Mouse (Mus musculus) thymus, postnatal 14 days (tissue): ENCODE measurements around the gene Riox2.

Source experiments
- DNase-seq: peaks from one replicate; pipeline ENCODE4 v3.0.0; 2021

Riox2 gene

DNA sequence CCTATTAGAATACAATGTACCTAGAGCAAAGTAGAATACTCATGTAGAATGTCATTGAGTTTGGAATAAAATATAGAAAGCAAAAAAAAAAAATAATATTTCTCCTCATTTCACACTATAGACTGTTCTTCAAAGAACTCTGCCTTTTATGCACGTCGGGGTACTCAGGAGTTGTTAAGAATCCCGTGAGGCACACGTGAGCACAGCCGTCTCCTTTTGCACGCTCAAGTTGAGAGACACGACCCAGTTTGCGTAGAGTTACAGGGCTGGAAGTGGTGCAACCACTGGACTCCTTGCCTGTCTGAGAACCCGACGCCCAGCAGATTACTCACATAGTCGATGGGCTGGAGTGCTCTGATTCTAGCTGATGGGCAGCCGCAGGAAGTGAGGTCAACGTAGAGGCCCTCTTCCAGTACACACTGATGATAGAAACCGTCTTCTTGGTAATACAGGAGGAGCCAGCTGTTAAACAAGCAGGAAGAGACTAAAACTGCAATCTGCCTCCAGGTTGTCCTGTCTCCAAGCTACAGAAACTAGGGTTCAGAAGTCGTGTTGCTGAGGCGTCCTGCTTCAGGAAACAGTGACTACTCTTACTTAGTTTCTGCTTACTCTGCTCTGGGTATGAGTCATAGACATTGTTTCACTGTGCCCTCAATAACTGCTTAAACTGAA, 50.3 kb downstream of the Riox2 start:
- no peak for DNase-seq

GRCm38 (mm10) chr16:59526939-59527338, 55.4 kb downstream of the Riox2 start:
- no peak for DNase-seq

- no peak for DNase-seq
Measured at GRCm38 (mm10) chr16:59529570-59529969, 58.0 kb downstream of the Riox2 start.

GRCm38 (mm10) chr16:59531243-59531642, 59.7 kb downstream of the Riox2 start:
- no peak for DNase-seq

GRCm38 (mm10) chr16:59532561-59532960, 61.0 kb downstream of the Riox2 start:
- no peak for DNase-seq

DNA sequence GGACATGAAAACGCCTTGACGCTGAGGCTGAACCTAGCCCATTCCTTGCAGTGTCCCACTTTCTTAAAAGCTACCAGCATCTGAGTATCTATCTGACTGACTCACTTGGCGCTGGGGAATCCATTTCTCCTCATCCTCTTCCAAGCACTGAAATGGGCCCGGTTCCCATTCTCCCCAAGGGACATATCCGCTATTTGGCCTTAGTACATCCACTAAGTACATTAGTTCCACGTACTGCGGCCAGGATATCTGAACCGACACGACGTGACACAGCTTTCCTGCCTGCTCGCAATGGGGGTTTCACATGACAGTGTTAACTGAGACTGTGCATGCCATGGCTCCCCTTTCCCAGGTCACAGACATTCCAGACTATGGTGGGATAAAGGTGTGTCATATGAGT, 62.8 kb downstream of the Riox2 start:
- no peak for DNase-seq

DNA sequence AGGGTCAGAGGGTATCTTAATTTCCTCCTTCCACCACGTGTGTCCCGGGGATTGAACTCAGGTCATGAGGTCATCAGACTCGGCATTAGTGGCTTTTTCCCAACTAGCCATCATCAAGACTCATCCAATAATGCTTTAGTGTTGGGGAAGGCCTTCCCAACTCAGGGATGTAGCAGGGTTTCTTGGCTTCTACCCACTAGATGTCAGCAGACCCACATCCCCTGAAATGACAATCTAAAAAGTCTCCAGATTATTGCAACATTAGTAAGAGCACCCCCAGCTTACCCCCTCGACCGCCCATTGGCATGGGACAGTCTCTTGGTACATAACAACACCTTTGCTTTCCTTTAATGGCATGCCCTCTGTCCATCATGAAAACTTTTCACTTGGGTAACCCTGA, 64.1 kb downstream of the Riox2 start:
- DNase-seq = no peak

DNA sequence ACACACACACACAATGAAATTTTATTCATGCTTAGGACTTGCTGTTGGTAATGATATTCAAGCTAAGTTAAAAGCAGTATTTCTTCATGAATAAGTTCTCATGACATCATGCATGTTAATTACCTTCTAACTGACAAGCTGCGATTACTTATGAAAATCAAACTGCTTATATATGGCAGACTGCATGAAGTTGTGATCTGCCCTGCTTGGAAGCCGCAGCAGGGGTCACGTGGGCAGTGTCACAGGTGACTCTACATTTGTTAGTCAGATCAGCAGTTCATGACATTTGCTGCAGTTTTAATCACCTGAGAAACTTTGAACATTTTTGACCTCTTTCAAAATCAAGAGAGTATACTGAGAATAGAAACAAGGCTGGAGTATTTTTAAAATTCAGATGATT, 69.4 kb downstream of the Riox2 start:
- no peak for DNase-seq

DNA sequence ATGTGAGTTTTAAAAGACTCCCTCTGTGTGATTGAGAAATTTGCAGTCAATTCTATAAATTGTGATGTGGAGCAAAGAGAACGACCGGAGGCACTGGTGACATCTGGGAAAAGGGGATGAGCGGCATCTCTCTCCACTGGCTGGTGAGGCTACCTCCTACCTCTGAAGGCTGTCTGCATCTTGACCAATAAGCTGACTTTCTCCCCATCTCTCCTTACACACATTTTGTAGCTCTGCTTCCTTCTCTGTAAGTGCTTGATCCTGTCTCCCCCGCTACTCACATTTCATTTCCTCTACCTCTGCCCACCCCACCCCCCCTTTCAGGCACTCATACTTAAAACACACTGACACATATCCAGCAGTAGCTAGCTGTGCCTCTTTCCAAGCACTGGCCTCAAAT, 69.8 kb downstream of the Riox2 start:
- DNase-seq = no peak
